Mouse (Mus musculus) kidney, postnatal 36 days (tissue): ENCODE measurements around the gene Polm.
A peak's percentile ranks its signal among the peaks of the same experiment; 100 is the strongest.

ENCODE experiments used
- DNase-seq, 2 experiments: peaks; one replicate each; pipeline ENCODE4 v3.0.0; 2021 to 2022; ENCODE audit warnings: mixed read lengths in 2 of 2

Gene Polm

GRCm38 (mm10) chr11:5837251-5838246, at the start of gene Polm:
Gene Polm (minus strand): TSS chr11:5838016.
- DNase-seq = peak; percentile 96 to 97

DNA sequence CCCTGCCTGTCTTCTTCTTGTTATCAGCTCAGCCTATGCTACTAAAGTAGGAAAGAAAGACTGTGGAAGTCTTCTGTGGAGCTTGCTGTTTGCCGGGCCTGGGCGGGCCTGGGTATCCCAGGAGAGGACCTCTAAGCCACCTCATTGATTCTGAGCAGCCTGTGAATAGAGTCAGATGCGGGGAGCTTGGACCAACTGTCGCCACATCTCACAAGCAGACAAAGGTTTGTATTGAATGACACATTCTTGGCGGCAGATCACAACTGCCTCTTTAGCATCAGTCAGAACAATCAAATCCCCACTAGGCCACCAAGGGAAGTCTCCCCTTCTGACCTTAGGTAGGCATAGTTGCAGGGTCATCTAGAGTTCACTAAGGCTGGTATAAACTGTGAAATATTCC, 49.4 kb upstream of the Polm start:
- no peak for DNase-seq

DNA sequence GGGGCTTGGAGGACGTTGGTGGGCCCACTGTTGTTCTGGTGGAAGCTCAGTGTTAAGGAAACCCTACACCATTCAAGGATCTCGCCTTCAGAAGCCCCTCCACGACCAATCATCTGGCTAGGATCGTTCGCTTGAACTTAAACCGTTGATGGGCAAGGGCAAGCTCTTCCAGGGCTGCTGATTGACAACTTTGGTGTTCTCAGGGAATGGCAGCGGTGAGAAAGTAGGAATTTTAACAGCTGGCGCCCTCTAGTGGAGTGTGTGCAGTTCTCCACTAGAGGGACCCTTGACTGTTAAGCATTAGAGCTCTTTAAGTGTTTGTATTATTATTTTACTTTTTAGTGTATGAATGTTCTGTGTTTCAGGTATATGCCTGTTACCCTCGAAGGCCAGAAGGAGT, 48.4 kb upstream of the Polm start:
- peak; percentile 70 to 83 for DNase-seq

DNA sequence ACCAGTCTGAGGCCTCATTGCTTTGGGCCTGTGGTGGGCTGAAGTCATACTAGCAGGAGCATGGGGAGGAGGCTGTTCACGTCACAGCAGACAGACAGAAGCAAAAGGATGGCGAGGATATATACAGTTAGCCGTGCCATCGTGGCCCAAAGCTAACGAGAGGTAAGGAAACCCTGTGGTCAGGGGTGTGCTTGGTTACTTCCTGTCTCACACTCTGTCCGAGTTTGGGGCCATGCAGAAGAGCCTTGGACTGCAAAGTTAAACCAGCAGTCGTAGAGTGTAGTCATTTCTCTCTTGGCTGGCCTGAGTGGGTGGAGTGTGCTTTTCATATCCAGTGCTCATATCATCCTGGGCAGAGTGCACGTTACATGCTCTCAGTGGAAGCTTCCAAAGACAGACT, 44.7 kb upstream of the Polm start:
- no peak for DNase-seq

DNA sequence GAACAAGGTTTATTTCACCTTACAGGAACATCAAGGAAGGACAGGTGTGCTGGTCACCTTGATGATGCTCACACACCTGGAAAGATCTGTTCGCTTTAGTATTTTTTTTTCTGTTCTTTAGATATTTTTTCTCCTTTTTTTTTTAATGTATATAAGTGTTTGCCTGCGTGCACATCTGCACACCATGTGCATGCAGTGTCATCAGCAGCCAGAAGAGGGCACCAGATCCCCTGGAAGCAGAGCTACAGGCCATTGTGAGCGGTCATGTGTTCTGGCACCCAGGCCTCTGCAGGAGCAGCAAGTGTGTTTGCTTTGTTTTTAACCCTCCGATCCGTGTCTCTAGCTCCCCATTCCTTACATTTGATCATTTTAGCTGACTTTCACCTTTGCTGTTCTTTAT, 42.1 kb upstream of the Polm start:
- DNase-seq = peak; percentile 51 to 81

GRCm38 (mm10) chr11:5878661-5879060, 40.8 kb upstream of the Polm start:
- no peak for DNase-seq

- DNase-seq = peak; percentile 99
Measured at GRCm38 (mm10) chr11:5877921-5878526, 40.2 kb upstream of the Polm start, which contains the start of gene Pold2. Gene Pold2 (minus strand): TSS chr11:5878292.

DNA sequence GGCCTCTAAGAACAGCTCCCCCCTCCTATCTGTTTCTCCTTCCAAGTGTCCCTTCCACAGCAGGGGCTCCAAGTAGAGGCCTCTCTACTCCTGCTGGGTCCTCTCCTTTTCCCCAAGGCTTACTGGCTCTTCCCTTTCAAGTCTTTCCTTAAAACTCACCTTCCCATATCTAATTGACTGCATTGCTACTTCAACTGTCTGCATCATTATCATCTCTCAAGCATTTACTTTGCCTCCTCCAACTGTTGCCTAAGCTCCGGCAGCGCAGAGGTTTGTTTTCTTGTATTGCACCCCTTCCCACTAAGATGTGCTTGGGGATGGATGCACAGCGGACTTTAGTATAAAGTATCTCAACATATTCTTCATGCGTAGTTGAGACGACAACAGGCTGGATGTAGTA, 39.6 kb upstream of the Polm start:
- no peak for DNase-seq

DNA sequence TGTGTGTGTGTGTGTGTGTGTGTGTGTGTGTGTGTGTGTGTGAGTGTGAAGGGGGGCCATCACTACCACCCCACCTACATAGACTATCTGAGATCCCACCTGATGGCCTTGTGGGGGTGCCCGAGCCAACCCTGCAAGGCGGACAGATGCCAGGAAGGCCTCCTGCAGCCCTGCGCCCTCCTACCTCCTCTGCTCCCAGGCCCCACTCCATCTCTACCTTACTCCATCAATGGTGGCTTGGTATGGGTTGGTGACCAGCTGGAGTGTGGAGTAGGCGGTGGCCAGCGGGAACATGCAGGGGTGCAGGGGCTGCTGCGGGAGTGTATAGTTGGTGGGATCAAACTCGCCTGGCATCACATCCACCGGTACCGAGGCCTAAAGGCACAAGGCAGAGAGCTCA, 35.4 kb upstream of the Polm start:
- no peak for DNase-seq

DNA sequence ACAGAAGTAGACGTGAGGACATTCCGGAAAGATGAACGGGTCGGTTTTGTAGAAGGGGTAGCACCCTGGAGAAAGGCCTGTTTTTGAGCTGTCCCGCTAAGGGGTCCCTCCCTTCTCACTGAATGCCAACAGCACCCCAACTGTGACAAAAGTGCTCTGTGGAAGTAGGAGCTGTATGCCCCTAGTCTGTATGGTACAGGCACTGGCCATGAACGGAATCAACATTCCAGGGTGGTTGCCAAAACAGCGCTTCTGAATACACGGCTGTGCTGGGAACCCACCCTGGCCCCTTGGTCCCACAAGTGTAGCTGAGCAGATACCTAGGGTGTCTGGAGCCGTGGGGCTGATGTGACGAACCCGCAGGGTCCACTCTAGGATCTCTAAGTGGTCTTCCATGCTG, 34.9 kb upstream of the Polm start:
- no peak for DNase-seq

- no peak for DNase-seq
Measured at GRCm38 (mm10) chr11:5870069-5870468, 32.3 kb upstream of the Polm start.

- no peak for DNase-seq
Measured at GRCm38 (mm10) chr11:5869331-5869730, 31.5 kb upstream of the Polm start.

DNA sequence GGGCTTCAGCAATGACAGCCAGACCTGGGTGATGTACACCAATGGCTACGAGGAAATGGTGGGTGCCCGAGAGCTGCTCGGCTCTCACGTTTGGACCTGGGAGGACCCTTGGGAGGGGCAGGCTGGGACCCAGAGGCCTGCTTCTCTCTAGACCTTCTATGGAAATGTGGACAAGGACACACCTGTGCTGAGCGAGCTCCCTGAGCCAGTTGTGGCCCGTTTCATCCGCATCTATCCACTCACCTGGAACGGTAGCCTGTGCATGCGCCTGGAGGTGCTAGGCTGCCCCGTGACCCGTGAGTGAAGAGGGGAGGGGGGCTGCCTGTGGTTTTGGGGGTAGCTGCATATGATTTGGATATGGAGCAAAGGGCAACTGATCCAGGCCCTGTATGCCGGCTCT, 30.5 kb upstream of the Polm start:
- peak; percentile 42 to 63 for DNase-seq

DNA sequence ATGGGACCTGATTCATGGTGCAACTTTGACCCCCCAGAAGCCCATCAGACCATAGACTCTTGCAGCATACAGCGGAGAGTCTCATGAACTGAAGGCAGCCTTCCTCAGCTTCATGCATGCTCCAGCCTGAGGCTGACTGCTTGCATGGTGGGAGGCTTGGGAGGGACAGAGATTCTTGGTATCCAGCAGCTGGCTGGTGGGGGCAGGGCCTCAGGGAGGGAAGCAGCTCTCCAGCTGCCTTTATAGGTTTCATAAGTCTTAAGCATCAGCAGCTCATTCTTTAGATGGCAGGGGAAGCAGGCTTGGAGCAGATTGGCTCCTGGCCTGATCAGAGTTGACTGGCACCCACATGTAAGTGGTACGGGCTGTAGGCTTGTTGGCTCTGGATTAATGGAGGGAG, 29.4 kb upstream of the Polm start:
- no peak for DNase-seq

DNA sequence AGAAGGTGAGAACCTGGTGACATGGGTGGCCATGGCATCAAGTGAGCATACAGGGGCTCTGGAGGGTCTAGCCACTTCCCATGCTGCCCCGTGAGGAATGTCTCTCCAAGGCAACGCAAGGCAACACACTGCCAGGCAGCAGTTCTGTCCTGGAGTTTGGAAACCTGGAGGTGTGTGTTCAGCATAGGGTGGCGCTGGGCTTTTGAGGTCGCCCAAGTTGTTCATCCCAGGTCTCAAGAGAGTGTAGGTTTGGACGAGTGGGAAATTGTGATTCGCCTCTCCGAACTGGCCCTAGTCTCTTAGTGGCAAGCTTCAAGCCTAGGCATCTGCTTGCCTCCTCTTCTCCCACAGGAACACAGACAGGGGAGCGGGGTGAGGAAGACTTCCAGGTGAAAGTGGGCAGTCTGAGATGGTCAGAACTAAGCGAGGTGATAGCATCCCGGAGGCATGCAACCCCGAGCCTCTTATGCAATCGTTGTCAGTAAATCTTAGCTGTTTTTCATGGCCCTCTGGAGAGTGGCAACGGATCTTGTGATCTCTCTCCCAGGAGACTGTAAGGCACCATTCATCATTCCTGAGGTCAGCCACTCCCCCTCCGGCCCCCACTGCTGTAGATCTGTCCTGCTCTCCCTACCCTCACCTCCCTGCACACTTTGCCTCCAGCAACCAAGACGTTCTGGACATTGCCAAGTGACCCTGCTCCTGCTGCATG, 24.7 kb upstream of the Polm start:
- peak; percentile 68 to 87 for DNase-seq

DNA sequence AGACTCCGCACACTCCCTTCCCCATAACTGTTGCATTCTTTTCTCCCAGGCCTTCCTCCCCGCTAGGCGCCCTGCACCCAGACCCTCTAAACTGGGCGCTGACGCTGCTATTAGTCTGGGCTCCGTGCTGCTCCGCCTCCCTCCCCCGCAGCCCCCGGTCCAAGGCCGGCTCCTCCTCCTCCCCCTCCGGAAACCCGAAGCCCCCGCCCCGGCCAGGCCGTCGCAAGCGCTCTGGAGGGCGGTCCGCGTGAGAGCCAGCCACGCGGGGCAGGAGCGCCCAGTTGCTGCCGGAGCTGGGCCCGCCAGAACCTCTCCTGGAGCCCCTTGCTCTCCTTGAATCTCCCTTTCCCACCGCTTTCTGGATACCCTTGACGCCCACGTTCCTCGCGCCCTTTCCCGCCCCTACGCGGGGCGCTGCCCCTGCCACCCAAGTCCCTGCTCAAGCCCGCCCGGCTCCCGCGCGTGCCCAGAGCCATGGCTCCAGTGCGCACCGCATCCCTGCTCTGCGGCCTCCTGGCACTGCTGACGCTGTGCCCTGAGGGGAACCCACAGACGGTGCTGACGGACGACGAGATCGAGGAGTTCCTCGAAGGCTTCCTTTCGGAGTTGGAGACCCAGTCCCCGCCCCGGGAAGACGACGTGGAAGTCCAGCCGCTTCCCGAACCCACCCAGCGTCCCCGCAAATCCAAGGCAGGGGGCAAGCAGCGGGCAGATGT, 24.0 kb upstream of the Polm start, which contains the start of gene Aebp1:
TSS of gene Aebp1 (plus strand) at position 270 of the 716 bp plus-strand sequence.
- peak; percentile 70 to 76 for DNase-seq

- no peak for DNase-seq
Measured at GRCm38 (mm10) chr11:5860639-5861038, 22.8 kb upstream of the Polm start.

GRCm38 (mm10) chr11:5859883-5860550, 22.2 kb upstream of the Polm start:
- no peak for DNase-seq

DNA sequence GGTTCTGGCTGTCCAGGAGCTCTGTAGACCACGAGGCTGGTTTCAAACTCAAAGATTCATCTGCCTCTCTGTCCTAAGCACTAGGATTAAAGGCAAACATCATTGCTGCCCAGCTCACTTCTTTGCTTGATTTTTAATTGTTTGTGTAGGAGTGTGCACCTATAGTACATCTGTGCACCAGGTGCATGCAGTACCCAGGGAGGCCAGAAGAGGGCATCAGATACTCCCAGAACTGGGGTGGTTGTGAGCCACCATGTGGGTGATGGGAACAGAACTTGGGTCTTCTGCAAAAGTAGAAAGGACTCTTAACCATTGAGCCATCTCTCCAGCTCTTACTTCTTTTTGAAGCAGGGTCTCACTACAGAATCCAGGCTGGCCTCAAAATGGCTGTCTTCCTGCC, 20.9 kb upstream of the Polm start:
- DNase-seq = no peak

DNA sequence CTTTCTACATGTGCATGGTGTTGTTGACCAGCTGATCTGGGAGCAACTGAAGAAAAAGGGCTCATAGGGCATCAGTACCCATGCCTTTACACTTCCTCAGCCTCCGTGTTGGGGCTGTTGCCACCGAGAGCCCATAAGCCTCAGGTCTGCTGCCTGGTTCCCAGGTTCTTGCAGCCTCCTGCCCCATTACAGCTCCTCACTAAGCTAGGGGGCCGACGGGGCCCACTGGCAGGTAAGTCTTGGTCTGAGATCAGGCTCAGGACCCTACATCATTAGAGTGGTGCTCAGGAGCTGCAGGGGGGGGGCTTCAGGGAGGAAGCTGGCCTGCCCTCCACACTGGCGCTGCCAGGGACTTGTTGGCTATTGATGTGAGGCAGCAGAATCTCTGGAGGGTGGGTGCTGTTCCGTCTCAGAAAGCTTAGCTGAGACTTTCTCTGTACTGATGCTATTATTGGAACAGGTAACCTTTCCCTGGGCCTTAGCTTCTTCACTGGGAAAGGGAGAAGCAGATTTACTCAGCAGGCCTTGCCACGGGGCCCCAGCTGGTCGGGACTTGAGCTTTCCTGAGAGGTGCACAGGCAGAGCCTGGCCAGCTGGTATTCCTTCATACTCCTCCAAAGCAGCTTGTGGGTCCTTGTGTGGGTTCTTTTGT, 18.8 kb upstream of the Polm start:
- DNase-seq = no peak

DNA sequence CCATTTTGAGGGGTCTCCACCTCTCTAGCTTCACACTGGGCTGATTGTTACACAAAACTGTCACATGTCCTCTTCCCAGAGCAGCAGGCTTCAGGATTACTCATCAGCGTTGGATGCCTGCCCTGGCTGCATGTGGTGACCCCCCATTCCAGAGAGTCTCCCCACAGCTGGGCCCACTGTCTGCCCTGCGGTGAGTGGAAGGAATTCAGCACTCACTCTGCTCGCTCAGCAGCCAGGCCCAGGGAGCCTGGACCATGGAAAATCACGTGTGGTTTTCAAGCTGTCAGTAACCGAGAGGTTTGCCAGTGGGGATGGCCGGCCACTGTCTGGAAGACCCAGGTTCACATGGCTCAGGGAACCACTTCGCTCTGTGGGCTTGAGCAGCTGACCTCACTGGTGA, 18.1 kb upstream of the Polm start:
- DNase-seq = peak; percentile 42 to 52

- DNase-seq = no peak
Measured at GRCm38 (mm10) chr11:5855481-5855880, 17.7 kb upstream of the Polm start.
